Mouse (Mus musculus) liver, postnatal 0 days (tissue): ENCODE measurements around the gene Ccdc121. TPM values are rescaled to one million over a fixed set of nuclear protein-coding genes. Genes with fewer than 3 reads are reported as not detected.

ENCODE experiments used
- ATAC-seq: fragments of 200-750 bp; cut with Nextera tagmentation; 2 replicates; pipeline ENCODE4 v1.8.0; 2017; ENCODE audit warnings: mild to moderate bottlenecking, moderate library complexity
- DNase-seq: peaks from one replicate; pipeline ENCODE4 v3.0.0-alpha.2; 2016
- H3K27ac ChIP-seq: fragments of 300-500 bp; sonication (generic); 2 replicates; pipeline ENCODE4 v1.5.1; 2014; ENCODE audit warnings: antibody characterized with exemption, moderate library complexity, mild to moderate bottlenecking, low read depth
- H3K27me3 ChIP-seq: fragments of 300-500 bp; sonication (generic); 2 replicates; pipeline ENCODE4 v1.6.1; 2014; ENCODE audit warnings: low read length, control low read depth, mixed read lengths; ENCODE audit not compliant: insufficient read depth
- H3K36me3 ChIP-seq: fragments of 300-500 bp; sonication (generic); replicated peaks from 2 replicates; pipeline ENCODE4 v1.6.1; 2014; ENCODE audit warnings: mild to moderate bottlenecking, control low read depth, low read length, moderate library complexity, mixed read lengths; ENCODE audit not compliant: insufficient read depth
- H3K4me1 ChIP-seq: fragments of 300-500 bp; sonication (generic); 2 replicates; pipeline ENCODE4 v1.6.1; 2014; ENCODE audit warnings: antibody characterized with exemption, mild to moderate bottlenecking, control low read depth; ENCODE audit not compliant: insufficient read depth
- H3K4me2 ChIP-seq: fragments of 300-500 bp; sonication (generic); 2 replicates; pipeline ENCODE4 v1.6.1; 2014; ENCODE audit warnings: low read depth, mild to moderate bottlenecking, low read length, moderate library complexity, mixed read lengths
- H3K4me3 ChIP-seq: fragments of 300-500 bp; sonication (generic); 2 replicates; pipeline ENCODE4 v1.5.1; 2014; ENCODE audit warnings: low read depth, low read length
- H3K9ac ChIP-seq: fragments of 300-500 bp; sonication (generic); replicated peaks from 2 replicates; pipeline ENCODE4 v1.6.1; 2014; ENCODE audit warnings: mild to moderate bottlenecking, moderate library complexity
- H3K9me3 ChIP-seq: fragments of 300-500 bp; sonication (generic); 2 replicates; pipeline ENCODE4 v1.6.1; 2016; ENCODE audit warnings: mild to moderate bottlenecking, control low read depth, low read length, mixed read lengths
- CTCF ChIP-seq: sonication (generic); IDR thresholded peaks from 2 replicates; pipeline ENCODE4 v1.5.1; 2016; ENCODE audit warnings: antibody characterized with exemption, low read depth
- EP300 ChIP-seq: IDR thresholded peaks from 2 replicates; pipeline ENCODE4 v1.6.1; 2016; ENCODE audit warnings: antibody characterized with exemption, low read depth, mild to moderate bottlenecking
- WGBS: fragments of 180-500 bp; shearing (Covaris S2); extraction: QIAGEN DNeasy Blood & Tissue Kit; methylation state at CpG from one replicate; pipeline ENCODE4 v1.1.7; 2014; ENCODE audit not compliant: insufficient replicate concordance; 5-methylcytosine and 5-hydroxymethylcytosine counted together
- polyA plus RNA-seq: library from polyadenylated mRNA; unstranded; fragments of >200 nt; fragmentation: Nextera tagmentation; extraction: Ambion mirVana; gene quantifications from 2 replicates; pipeline ENCODE4 v1.2.1, GENCODE M21; 2015

Gene Ccdc121
- polyA plus RNA-seq, 1 experiment from 2014 or later: not detected

DNA sequence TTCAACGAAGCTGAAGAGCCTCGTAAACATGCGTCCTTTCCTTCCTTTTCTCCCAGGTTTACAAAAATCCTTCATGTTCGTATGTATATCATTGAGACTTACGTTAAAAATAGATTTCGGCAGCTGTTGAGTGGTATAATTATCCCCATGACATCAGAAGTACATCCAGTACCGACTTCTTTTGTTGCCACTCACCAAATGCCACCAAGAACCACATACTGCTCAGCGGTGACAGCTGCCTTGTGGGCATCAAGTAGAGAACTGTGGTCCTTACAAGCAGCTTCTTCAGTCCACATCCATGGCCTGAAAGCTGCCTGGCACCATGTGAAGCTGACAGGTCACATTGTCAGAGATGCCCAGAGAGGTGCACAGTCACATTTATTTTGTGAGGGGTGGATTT, 38.7 kb upstream of the Ccdc121 start:
- H3K9me3 ChIP-seq: no peaks in the 10 kb centered on the region
- no peak overlapping the region for H3K4me3 ChIP-seq
- H3K27ac ChIP-seq: no peak overlapping the region
- no peak for DNase-seq
- no peaks in the 10 kb centered on the region for H3K36me3 ChIP-seq
- 82% methylated on average over 8 of the region's 8 CpGs for WGBS
- TF ChIP-seq CTCF (no peak), EP300 (no peak)
- peaks cover 3% of the 10 kb centered on the region; the same call in 1 of the 2 replicates for H3K4me1 ChIP-seq
- no peaks in the 10 kb centered on the region for H3K27me3 ChIP-seq
- no peak for ATAC-seq
- H3K9ac ChIP-seq: no peak overlapping the region
- no peak overlapping the region for H3K4me2 ChIP-seq

DNA sequence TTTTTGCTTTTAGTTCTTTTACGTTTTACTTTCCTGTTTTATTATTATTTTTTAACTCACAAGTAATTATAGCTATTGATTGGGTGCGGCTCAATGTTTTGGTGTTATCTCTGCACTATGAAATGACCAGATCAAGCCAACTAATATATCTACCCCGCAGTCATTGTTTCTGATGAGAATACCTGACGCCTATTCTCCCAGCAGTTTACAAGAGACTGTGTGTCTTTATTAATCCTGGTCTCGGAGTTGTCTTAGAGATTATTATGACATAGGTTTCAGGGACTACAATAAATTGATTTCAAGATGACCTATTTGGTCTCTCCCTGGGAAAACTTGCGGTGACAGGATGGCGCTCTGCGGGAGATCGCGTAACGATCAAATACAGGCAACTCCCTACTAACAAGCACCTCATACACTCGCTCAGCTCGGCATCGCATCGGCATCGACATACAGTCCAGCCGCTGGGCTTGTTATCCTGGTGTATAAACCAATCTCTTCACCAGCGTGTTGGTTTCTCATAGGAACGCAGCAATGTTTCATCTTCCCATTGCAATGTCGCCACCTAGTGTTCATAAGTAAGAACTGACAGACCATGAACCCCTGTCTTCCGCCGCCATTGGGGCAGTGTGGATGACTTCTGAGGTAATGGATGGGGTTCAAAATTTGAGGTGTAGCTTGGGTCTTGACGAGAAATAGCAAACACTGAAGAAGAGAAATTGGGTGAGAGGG, 34.0 kb upstream of the Ccdc121 start:
- WGBS: 29% methylated on average over 23 of the region's 23 CpGs
- DNase-seq: peak; percentile 51

DNA sequence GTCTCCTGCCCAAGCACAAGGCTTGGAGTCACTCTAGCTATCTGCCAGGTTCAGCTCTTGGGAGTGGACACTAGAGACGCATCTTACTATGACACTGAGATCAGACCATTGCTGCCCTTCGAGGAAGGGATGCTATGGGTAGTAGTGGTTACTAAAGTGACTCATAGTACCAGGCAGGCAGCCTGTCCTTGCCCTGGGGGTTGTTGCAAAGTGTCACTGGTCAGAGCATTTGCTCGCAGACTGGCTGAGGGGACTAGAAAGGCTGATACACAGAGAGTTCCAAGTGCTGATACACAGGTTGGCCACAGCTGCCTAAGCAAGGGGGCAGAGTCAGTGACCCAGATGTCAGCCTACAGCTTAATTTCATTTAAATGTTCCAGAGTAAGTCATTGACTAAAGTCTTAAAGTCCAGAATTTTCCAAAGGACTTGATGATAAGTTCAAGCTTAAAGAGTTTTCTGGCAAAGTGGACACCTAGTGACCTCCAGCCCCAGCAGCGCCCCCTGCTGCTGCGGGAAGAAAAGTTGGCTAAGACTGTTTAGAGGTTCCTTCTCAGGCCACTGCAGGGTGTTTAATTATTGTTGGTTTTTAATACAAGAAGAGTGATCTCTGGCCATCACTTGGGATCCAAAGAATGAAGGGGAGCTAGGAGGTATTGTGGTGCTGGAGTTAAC, 32.6 kb upstream of the Ccdc121 start:
- ATAC-seq: no peak
- Histone ChIP-seq H3K4me1 (no peaks in the 10 kb centered on the region), H3K27me3 (0 out of 2 replicates have a peak, but pooled peaks cover 5% of the 10 kb centered on the region), H3K27ac (no peak overlapping the region), H3K36me3 (no peaks in the 10 kb centered on the region), H3K9me3 (no peaks in the 10 kb centered on the region), H3K4me3 (no peak overlapping the region), H3K4me2 (no peak overlapping the region), H3K9ac (no peak overlapping the region)
- peak; percentile 44 for DNase-seq
- 69% methylated on average over 5 of the region's 5 CpGs for WGBS
- TF ChIP-seq EP300 (no peak), CTCF (peak; percentile 61)

More for the DNA sequence above, 34.0 kb upstream of the Ccdc121 start:
- 0 out of 2 replicates have a peak, but pooled peaks cover 5% of the 10 kb centered on the region for H3K27me3 ChIP-seq
- H3K4me1 ChIP-seq: no peaks in the 10 kb centered on the region
- 0 out of 2 replicates have a peak, but pooled peaks have one; percentile 50 for ATAC-seq
- peak; percentile 97 for TF ChIP-seq CTCF
- TF ChIP-seq EP300: no peak
- no peak overlapping the region for H3K4me2 ChIP-seq
- H3K27ac ChIP-seq: no peak overlapping the region
- no peak overlapping the region for H3K9ac ChIP-seq
- no peaks in the 10 kb centered on the region for H3K9me3 ChIP-seq
- no peaks in the 10 kb centered on the region for H3K36me3 ChIP-seq
- no peak overlapping the region for H3K4me3 ChIP-seq

DNA sequence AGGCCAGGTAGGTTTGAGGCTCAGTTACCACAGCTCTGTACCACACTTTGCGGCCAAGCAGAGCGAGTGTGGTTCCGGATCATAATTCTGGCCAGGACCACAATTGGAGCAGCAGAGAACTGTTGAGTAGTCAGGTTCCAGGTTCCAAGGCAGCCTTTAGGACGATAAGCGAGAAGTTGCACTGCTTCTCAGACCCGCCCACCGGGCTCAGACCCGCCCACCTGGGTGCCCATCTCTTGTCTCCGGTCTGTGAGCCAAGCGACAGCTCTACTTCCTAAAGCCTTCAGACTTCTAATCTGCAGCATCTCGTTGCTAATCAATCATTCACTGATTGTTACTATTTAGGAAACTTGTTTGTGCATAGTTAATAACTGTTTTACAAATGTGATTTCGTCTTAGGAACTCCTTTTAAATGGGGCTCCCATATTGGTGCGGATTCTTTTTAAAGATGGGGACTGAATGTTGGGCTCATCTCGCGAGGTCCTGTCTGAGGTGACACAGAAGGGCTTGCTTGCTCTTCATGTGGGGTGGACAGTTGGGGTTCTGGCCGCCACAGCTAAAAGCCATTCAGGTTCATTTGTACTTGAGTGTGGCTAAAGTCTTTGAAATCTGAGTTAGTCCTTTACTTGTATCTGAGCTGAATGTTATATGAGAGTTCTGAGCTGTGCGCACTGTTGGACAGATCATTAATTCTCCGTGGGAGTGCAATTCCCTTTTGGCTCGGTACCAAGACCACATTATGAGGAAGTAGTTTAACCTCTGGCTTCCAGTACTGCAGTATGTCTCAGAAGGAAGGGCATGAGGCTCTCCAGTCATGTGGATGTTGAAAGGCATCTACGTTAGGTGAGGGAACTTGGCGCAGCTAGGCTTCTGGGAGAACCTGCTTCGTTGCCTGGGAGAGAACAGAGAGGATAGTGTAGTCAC, 28.9 kb upstream of the Ccdc121 start:
- no peak for ATAC-seq
- 48% methylated on average over 22 of the region's 22 CpGs for WGBS

GRCm38 (mm10) chr1:181537627-181538525, 26.6 kb upstream of the Ccdc121 start:
- DNase-seq (no peak), ATAC-seq (no peak)
- TF ChIP-seq EP300 (no peak), CTCF (no peak)
- no peak overlapping the region for H3K4me3 ChIP-seq
- H3K4me2 ChIP-seq: no peak overlapping the region
- no peaks in the 10 kb centered on the region for H3K4me1 ChIP-seq
- no peaks in the 10 kb centered on the region for H3K36me3 ChIP-seq
- no peak overlapping the region for H3K27ac ChIP-seq
- no peaks in the 10 kb centered on the region for H3K27me3 ChIP-seq
- WGBS: 80% methylated on average over 9 of the region's 9 CpGs
- no peak overlapping the region for H3K9ac ChIP-seq
- no peaks in the 10 kb centered on the region for H3K9me3 ChIP-seq

More for the DNA sequence above, 28.9 kb upstream of the Ccdc121 start:
- H3K27ac ChIP-seq: no peak overlapping the region
- H3K9me3 ChIP-seq: no peaks in the 10 kb centered on the region
- no peak for DNase-seq
- TF ChIP-seq CTCF (no peak), EP300 (no peak)
- 0 out of 2 replicates have a peak, but pooled peaks cover 5% of the 10 kb centered on the region for H3K27me3 ChIP-seq
- H3K4me1 ChIP-seq: no peaks in the 10 kb centered on the region
- no peak overlapping the region for H3K4me3 ChIP-seq
- no peak overlapping the region for H3K4me2 ChIP-seq
- H3K36me3 ChIP-seq: no peaks in the 10 kb centered on the region
- H3K9ac ChIP-seq: no peak overlapping the region
